Mouse (Mus musculus): ENCODE measurements around the gene Ociad1. TPM values are rescaled to one million over a fixed set of nuclear protein-coding genes. Genes with fewer than 3 reads are reported as not detected.
"Not testable (repeated sequence)": the region's sequence is repeated elsewhere in the genome, so short reads cannot be mapped to it uniquely, and the experiment has no call there.

The Ociad1 gene
- polyA plus RNA-seq, 1 experiment from 2014 or later: 360 TPM

- 90% methylated on average over 12 of the region's 12 CpGs for WGBS (ENCODE audit: missing documents)
These were observed 11.9 kb downstream of the Ociad1 start for GRCm38 (mm10) chr5:73304507-73304906.

GRCm38 (mm10) chr5:73306486-73306885 lies 13.9 kb downstream of the Ociad1 start:
- Histone ChIP-seq H3K36me3 (ENCODE audit: inconsistent target) (peaks cover 89% of the 10 kb centered on the region), H3K4me3 (ENCODE audit: inconsistent target) (no peak overlapping the region), H3K79me2 (ENCODE audit: inconsistent target) (no peaks in the 10 kb centered on the region; the same call in 1 of the 2 replicates), H3K27ac (no peak overlapping the region)
- WGBS (ENCODE audit: missing documents): 92% methylated on average over 6 of the region's 6 CpGs

More at GRCm38 (mm10) chr5:73304507-73304906, 11.9 kb downstream of the Ociad1 start:
- H3K27ac ChIP-seq: no peak overlapping the region
- H3K4me3 ChIP-seq (ENCODE audit: inconsistent target): no peak overlapping the region
- H3K36me3 ChIP-seq (ENCODE audit: inconsistent target): peaks cover 88% of the 10 kb centered on the region
- peaks cover 7% of the 10 kb centered on the region for H3K79me2 ChIP-seq (ENCODE audit: inconsistent target)

GRCm38 (mm10) chr5:73307297-73307696 lies 14.7 kb downstream of the Ociad1 start:
- Histone ChIP-seq H3K36me3 (ENCODE audit: inconsistent target) (peaks cover 86% of the 10 kb centered on the region), H3K27ac (no peak overlapping the region), H3K4me3 (ENCODE audit: inconsistent target) (no peak overlapping the region), H3K79me2 (ENCODE audit: inconsistent target) (no peaks in the 10 kb centered on the region; the same call in 1 of the 2 replicates)
- 92% methylated on average over 3 of the region's 3 CpGs for WGBS (ENCODE audit: missing documents)

GRCm38 (mm10) chr5:73309496-73309895 lies 16.9 kb downstream of the Ociad1 start:
- no peaks in the 10 kb centered on the region; the same call in 1 of the 2 replicates for H3K79me2 ChIP-seq (ENCODE audit: inconsistent target)
- H3K27ac ChIP-seq: no peak overlapping the region
- H3K36me3 ChIP-seq (ENCODE audit: inconsistent target): peaks cover 86% of the 10 kb centered on the region
- 93% methylated on average over 4 of the region's 4 CpGs for WGBS (ENCODE audit: missing documents)
- no peak overlapping the region for H3K4me3 ChIP-seq (ENCODE audit: inconsistent target)

GRCm38 (mm10) chr5:73310401-73310800 lies 17.8 kb downstream of the Ociad1 start:
- H3K27ac ChIP-seq: no peak overlapping the region

GRCm38 (mm10) chr5:73311458-73311857 lies 18.9 kb downstream of the Ociad1 start:
- no peaks in the 10 kb centered on the region; the same call in 1 of the 2 replicates for H3K79me2 ChIP-seq (ENCODE audit: inconsistent target)
- 93% methylated on average over 5 of the region's 5 CpGs for WGBS (ENCODE audit: missing documents)
- H3K4me3 ChIP-seq (ENCODE audit: inconsistent target): no peak overlapping the region
- no peak overlapping the region for H3K27ac ChIP-seq
- H3K36me3 ChIP-seq (ENCODE audit: inconsistent target): peaks cover 81% of the 10 kb centered on the region

More at GRCm38 (mm10) chr5:73310401-73310800, 17.8 kb downstream of the Ociad1 start:
- Histone ChIP-seq H3K36me3 (ENCODE audit: inconsistent target) (peaks cover 83% of the 10 kb centered on the region), H3K4me3 (ENCODE audit: inconsistent target) (no peak overlapping the region), H3K79me2 (ENCODE audit: inconsistent target) (no peaks in the 10 kb centered on the region; the same call in 1 of the 2 replicates)
- 84% methylated on average over 1 of the region's 1 CpGs for WGBS (ENCODE audit: missing documents)

GRCm38 (mm10) chr5:73313591-73313990 lies 21.0 kb downstream of the Ociad1 start:
- H3K36me3 ChIP-seq (ENCODE audit: inconsistent target): peaks cover 61% of the 10 kb centered on the region
- H3K79me2 ChIP-seq (ENCODE audit: inconsistent target): no peaks in the 10 kb centered on the region
- no peak overlapping the region for H3K4me3 ChIP-seq (ENCODE audit: inconsistent target)
- H3K27ac ChIP-seq: no peak overlapping the region
- WGBS (ENCODE audit: missing documents): 95% methylated on average over 10 of the region's 10 CpGs

- H3K79me2 ChIP-seq (ENCODE audit: inconsistent target): no peaks in the 10 kb centered on the region
- no peak overlapping the region for H3K27ac ChIP-seq
- no peak overlapping the region for H3K4me3 ChIP-seq (ENCODE audit: inconsistent target)
- 95% methylated on average over 2 of the region's 2 CpGs for WGBS (ENCODE audit: missing documents)
- H3K36me3 ChIP-seq (ENCODE audit: inconsistent target): peaks cover 54% of the 10 kb centered on the region
These were observed 22.1 kb downstream of the Ociad1 start for GRCm38 (mm10) chr5:73314654-73315053.

- Histone ChIP-seq H3K79me2 (ENCODE audit: inconsistent target) (no peaks in the 10 kb centered on the region), H3K27ac (no peak overlapping the region), H3K36me3 (ENCODE audit: inconsistent target) (peaks cover 16% of the 10 kb centered on the region), H3K4me3 (ENCODE audit: inconsistent target) (no peak overlapping the region)
- 96% methylated on average over 5 of the region's 5 CpGs for WGBS (ENCODE audit: missing documents)
These were observed 26.7 kb downstream of the Ociad1 start for GRCm38 (mm10) chr5:73319306-73319705.

- H3K36me3 ChIP-seq (ENCODE audit: inconsistent target); H3K4me3 ChIP-seq (ENCODE audit: inconsistent target); H3K79me2 ChIP-seq (ENCODE audit: inconsistent target); H3K27ac ChIP-seq: not testable (repeated sequence)
- WGBS (ENCODE audit: missing documents): 75% methylated on average over 1 of the region's 1 CpGs
These were observed 30.1 kb downstream of the Ociad1 start for GRCm38 (mm10) chr5:73322684-73323083.

GRCm38 (mm10) chr5:73323602-73324001 lies 31.0 kb downstream of the Ociad1 start:
- no peak overlapping the region for H3K27ac ChIP-seq
- H3K79me2 ChIP-seq (ENCODE audit: inconsistent target): no peaks in the 10 kb centered on the region
- H3K36me3 ChIP-seq (ENCODE audit: inconsistent target): no peaks in the 10 kb centered on the region
- H3K4me3 ChIP-seq (ENCODE audit: inconsistent target): no peak overlapping the region
- 25% methylated on average over 5 of the region's 5 CpGs for WGBS (ENCODE audit: missing documents)

- no peak overlapping the region for H3K27ac ChIP-seq
- no peaks in the 10 kb centered on the region for H3K79me2 ChIP-seq (ENCODE audit: inconsistent target)
- WGBS (ENCODE audit: missing documents): 92% methylated on average over 8 of the region's 8 CpGs
- H3K4me3 ChIP-seq (ENCODE audit: inconsistent target): no peak overlapping the region
- no peaks in the 10 kb centered on the region for H3K36me3 ChIP-seq (ENCODE audit: inconsistent target)
These were observed 32.1 kb downstream of the Ociad1 start for GRCm38 (mm10) chr5:73324526-73325170.

- whole genome bisulfite sequencing (ENCODE audit: missing documents): 91% methylated on average over 4 of the region's 4 CpGs
- Histone ChIP-seq H3K79me2 (ENCODE audit: inconsistent target) (no peaks in the 10 kb centered on the region), H3K36me3 (ENCODE audit: inconsistent target) (no peaks in the 10 kb centered on the region), H3K27ac (no peak overlapping the region), H3K4me3 (ENCODE audit: inconsistent target) (no peak overlapping the region)
These were observed 38.4 kb downstream of the Ociad1 start for GRCm38 (mm10) chr5:73331002-73331401.

GRCm38 (mm10) chr5:73336448-73336847 lies 43.9 kb downstream of the Ociad1 start:
- Histone ChIP-seq H3K36me3 (ENCODE audit: inconsistent target) (no peaks in the 10 kb centered on the region), H3K79me2 (ENCODE audit: inconsistent target) (no peaks in the 10 kb centered on the region), H3K27ac (no peak overlapping the region), H3K4me3 (ENCODE audit: inconsistent target) (no peak overlapping the region)
- WGBS (ENCODE audit: missing documents): 98% methylated on average over 5 of the region's 5 CpGs

- Histone ChIP-seq H3K36me3 (ENCODE audit: inconsistent target) (no peaks in the 10 kb centered on the region), H3K27ac (no peak overlapping the region), H3K4me3 (ENCODE audit: inconsistent target) (peak overlapping the region; percentile 31), H3K79me2 (ENCODE audit: inconsistent target) (no peaks in the 10 kb centered on the region)
- 5% methylated on average over 35 of the region's 41 CpGs for WGBS (ENCODE audit: missing documents)
These were observed 45.6 kb downstream of the Ociad1 start for GRCm38 (mm10) chr5:73337961-73338831.
